Mouse (Mus musculus): Measurements from ENCODE around the gene Gm20865.
"Not testable (repeated sequence)": the region's sequence is repeated elsewhere in the genome, so short reads cannot be mapped to it uniquely, and the experiment has no call there.

The Gm20865 gene

DNA sequence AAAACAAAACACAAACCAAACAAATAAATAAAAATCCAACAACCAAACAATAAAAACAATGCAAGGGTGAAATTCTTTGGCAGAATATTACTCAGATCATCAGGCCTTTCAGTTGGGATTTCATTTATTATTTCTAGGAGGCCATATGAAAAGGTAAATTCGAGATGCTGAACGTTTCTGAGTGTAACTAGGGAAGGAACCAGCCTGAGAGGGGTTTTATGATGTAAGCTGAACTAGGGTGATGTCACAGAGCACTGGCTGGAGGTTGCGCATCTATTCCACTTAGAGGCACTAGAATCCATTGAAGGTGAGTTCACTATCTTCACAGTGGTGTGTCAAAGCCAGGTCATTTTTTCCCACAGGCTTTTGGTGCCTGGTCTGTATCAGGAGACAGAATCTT lies at the start of gene Gm20865:
Gene Gm20865 (plus strand): TSS at position 301 of the 400 bp plus-strand sequence.
- DNase-seq (ENCODE audit: low spot score in 2 of 2): not testable (repeated sequence)
